Mouse (Mus musculus): ENCODE measurements around the gene Rreb1. TPM values are rescaled to one million over a fixed set of nuclear protein-coding genes. Genes with fewer than 3 reads are reported as not detected.

Gene Rreb1
- total RNA-seq (2021), result 10 to 100 TPM; 41.9 to 61.8 TPM

- peak; percentile 31 to 34 for DNase-seq (ENCODE audit: extremely low spot score in 1 of 2, low spot score in 1 of 2)
Measured at GRCm38 (mm10) chr13:37778147-37778593, at the start of gene Rreb1. TSS of gene Rreb1 (plus strand) at chr13:37778400.

GRCm38 (mm10) chr13:37728551-37728950 is 49.6 kb upstream of the Rreb1 start:
- no peak for DNase-seq (ENCODE audit: extremely low spot score in 1 of 2, low spot score in 1 of 2)

- no peak for DNase-seq (ENCODE audit: extremely low spot score in 1 of 2, low spot score in 1 of 2)
Measured at GRCm38 (mm10) chr13:37731914-37732693, 46.1 kb upstream of the Rreb1 start.

- no peak for DNase-seq (ENCODE audit: extremely low spot score in 1 of 2, low spot score in 1 of 2)
Measured at GRCm38 (mm10) chr13:37734501-37734900, 43.7 kb upstream of the Rreb1 start.

GRCm38 (mm10) chr13:37740111-37740510 is 38.1 kb upstream of the Rreb1 start:
- DNase-seq (ENCODE audit: extremely low spot score in 1 of 2, low spot score in 1 of 2), result no peak

- DNase-seq (ENCODE audit: extremely low spot score in 1 of 2, low spot score in 1 of 2), result no peak
Measured at GRCm38 (mm10) chr13:37740752-37741151, 37.4 kb upstream of the Rreb1 start.

- DNase-seq (ENCODE audit: extremely low spot score in 1 of 2, low spot score in 1 of 2), result no peak
Measured at GRCm38 (mm10) chr13:37742248-37742647, 36.0 kb upstream of the Rreb1 start.

GRCm38 (mm10) chr13:37747504-37747903 is 30.7 kb upstream of the Rreb1 start:
- no peak for DNase-seq (ENCODE audit: extremely low spot score in 1 of 2, low spot score in 1 of 2)

- no peak for DNase-seq (ENCODE audit: extremely low spot score in 1 of 2, low spot score in 1 of 2)
Measured at GRCm38 (mm10) chr13:37749485-37749884, 28.7 kb upstream of the Rreb1 start.

GRCm38 (mm10) chr13:37751154-37751950 is 26.8 kb upstream of the Rreb1 start:
- peak in 1 of 2 experiments; percentile 13 for DNase-seq (ENCODE audit: extremely low spot score in 1 of 2, low spot score in 1 of 2)

GRCm38 (mm10) chr13:37759341-37760012 is 18.7 kb upstream of the Rreb1 start:
- no peak for DNase-seq (ENCODE audit: extremely low spot score in 1 of 2, low spot score in 1 of 2)

GRCm38 (mm10) chr13:37760013-37760342 is 18.2 kb upstream of the Rreb1 start:
- DNase-seq (ENCODE audit: extremely low spot score in 1 of 2, low spot score in 1 of 2), result no peak

GRCm38 (mm10) chr13:37760373-37760772 is 17.8 kb upstream of the Rreb1 start:
- DNase-seq (ENCODE audit: extremely low spot score in 1 of 2, low spot score in 1 of 2), result no peak

- DNase-seq (ENCODE audit: extremely low spot score in 1 of 2, low spot score in 1 of 2), result no peak
Measured at GRCm38 (mm10) chr13:37760957-37761941, 17.0 kb upstream of the Rreb1 start.

GRCm38 (mm10) chr13:37763800-37764407 is 14.3 kb upstream of the Rreb1 start:
- DNase-seq (ENCODE audit: extremely low spot score in 1 of 2, low spot score in 1 of 2), result no peak

- no peak for DNase-seq (ENCODE audit: extremely low spot score in 1 of 2, low spot score in 1 of 2)
Measured at GRCm38 (mm10) chr13:37769777-37770176, 8.4 kb upstream of the Rreb1 start.

- DNase-seq (ENCODE audit: extremely low spot score in 1 of 2, low spot score in 1 of 2), result no peak
Measured at GRCm38 (mm10) chr13:37773476-37773875, 4.7 kb upstream of the Rreb1 start.

GRCm38 (mm10) chr13:37776675-37777074 is 1.5 kb upstream of the Rreb1 start:
- DNase-seq (ENCODE audit: extremely low spot score in 1 of 2, low spot score in 1 of 2), result no peak

- DNase-seq (ENCODE audit: extremely low spot score in 1 of 2, low spot score in 1 of 2), result no peak
Measured at GRCm38 (mm10) chr13:37777351-37778146, 651 bp upstream of the Rreb1 start.

Measured in layer of hippocampus, postnatal 25 days (tissue).